Mouse (Mus musculus): ENCODE data around the gene Ccdc85c. TPM values are rescaled to one million over a fixed set of nuclear protein-coding genes. Genes with fewer than 3 reads are reported as not detected.
A peak's percentile ranks its signal among the peaks of the same experiment; 100 is the strongest.

Ccdc85c gene
- polyA plus RNA-seq, 1 experiment from 2014 or later = 8.3 TPM

GRCm38 (mm10) chr12:108230821-108231794 is 44.1 kb downstream of the Ccdc85c start:
- DNase-seq (peak; percentile 65), ATAC-seq (ENCODE audit: insufficient read depth) (0 out of 2 replicates have a peak, but pooled peaks have one; percentile 23)
- no peaks in the 10 kb centered on the region for H3K9me3 ChIP-seq (ENCODE audit: low read depth, low read length)
- no peak overlapping the region for H3K9ac ChIP-seq
- H3K4me3 ChIP-seq (ENCODE audit: low read depth, low read length) = no peak overlapping the region
- TF ChIP-seq CTCF (IDR thresholded peaks at IDR 0.05; ENCODE audit: low read depth) = peak; percentile 67
- no peak overlapping the region for H3K27ac ChIP-seq (ENCODE audit: low read depth)
- H3K4me1 ChIP-seq (ENCODE audit: insufficient read depth) = no peaks in the 10 kb centered on the region
- no peaks in the 10 kb centered on the region for H3K36me3 ChIP-seq (ENCODE audit: insufficient read depth)
- H3K27me3 ChIP-seq (ENCODE audit: insufficient read depth, low read length) = no peaks in the 10 kb centered on the region
- no peak overlapping the region for H3K4me2 ChIP-seq
- WGBS = 42% methylated on average over 17 of the region's 18 CpGs

DNA sequence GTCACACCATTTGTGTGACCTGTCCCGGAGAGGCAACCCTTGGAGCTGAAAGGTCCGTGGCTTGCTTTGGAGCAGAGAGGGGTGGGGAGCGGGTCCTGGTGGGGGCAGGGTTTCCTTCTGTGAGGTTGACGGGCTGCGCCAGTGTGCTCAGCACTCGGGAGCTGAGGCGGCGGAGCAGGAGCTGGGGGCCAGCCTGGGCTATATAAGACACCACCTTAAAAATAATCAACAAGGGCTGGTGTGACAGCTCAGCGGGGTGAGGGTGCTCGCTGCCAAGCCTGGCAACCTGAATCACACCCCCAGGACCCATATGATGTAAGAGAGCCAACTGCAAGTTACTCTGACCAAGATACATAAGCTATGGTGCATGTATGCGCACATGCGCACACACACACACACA is 45.1 kb downstream of the Ccdc85c start:
- Histone ChIP-seq H3K4me3 (ENCODE audit: low read depth, low read length) (no peak overlapping the region), H3K9ac (no peak overlapping the region), H3K4me1 (ENCODE audit: insufficient read depth) (peaks cover 6% of the 10 kb centered on the region), H3K27me3 (ENCODE audit: insufficient read depth, low read length) (no peaks in the 10 kb centered on the region), H3K36me3 (ENCODE audit: insufficient read depth) (no peaks in the 10 kb centered on the region), H3K27ac (ENCODE audit: low read depth) (no peak overlapping the region), H3K9me3 (ENCODE audit: low read depth, low read length) (no peaks in the 10 kb centered on the region), H3K4me2 (no peak overlapping the region)
- DNase-seq (no peak), ATAC-seq (ENCODE audit: insufficient read depth) (no peak)
- no peak for TF ChIP-seq CTCF (IDR thresholded peaks at IDR 0.05; ENCODE audit: low read depth)
- 60% methylated on average over 12 of the region's 12 CpGs for WGBS

- H3K9me3 ChIP-seq (ENCODE audit: low read depth, low read length) = no peaks in the 10 kb centered on the region
- no peak overlapping the region for H3K9ac ChIP-seq
- 77% methylated on average over 16 of the region's 16 CpGs for WGBS
- no peaks in the 10 kb centered on the region for H3K27me3 ChIP-seq (ENCODE audit: insufficient read depth, low read length)
- DNase-seq = no peak
- H3K27ac ChIP-seq (ENCODE audit: low read depth) = no peak overlapping the region
- H3K4me3 ChIP-seq (ENCODE audit: low read depth, low read length) = no peak overlapping the region
- no peaks in the 10 kb centered on the region for H3K36me3 ChIP-seq (ENCODE audit: insufficient read depth)
- no peak overlapping the region for H3K4me2 ChIP-seq
- ATAC-seq (ENCODE audit: insufficient read depth) = no peak
- no peak for TF ChIP-seq CTCF (IDR thresholded peaks at IDR 0.05; ENCODE audit: low read depth)
- peaks cover 6% of the 10 kb centered on the region for H3K4me1 ChIP-seq (ENCODE audit: insufficient read depth)
These were observed 47.7 kb downstream of the Ccdc85c start for GRCm38 (mm10) chr12:108227527-108227926.

DNA sequence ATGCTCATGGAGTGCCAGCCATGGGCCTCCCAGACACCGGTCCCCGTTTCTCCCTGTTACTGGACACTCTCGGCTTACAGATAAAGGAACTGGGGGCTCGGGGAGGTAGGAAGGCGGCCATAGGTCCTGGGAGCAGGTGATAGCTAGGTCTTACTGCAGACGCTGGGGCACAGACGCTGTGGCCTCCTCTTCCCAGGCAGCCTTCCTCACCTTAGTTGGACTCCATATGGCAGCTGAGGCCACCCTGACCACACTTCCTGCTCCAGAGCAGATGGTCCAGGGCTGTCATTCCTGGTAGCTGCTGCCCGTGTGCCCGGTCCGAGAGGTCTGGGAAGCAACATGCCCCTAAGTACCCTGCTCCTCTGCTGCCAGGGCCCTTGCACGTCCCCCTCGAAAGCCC is 48.3 kb downstream of the Ccdc85c start:
- no peak for TF ChIP-seq CTCF (IDR thresholded peaks at IDR 0.05; ENCODE audit: low read depth)

GRCm38 (mm10) chr12:108226216-108226615 is 49.0 kb downstream of the Ccdc85c start:
- no peaks in the 10 kb centered on the region for H3K27me3 ChIP-seq (ENCODE audit: insufficient read depth, low read length)
- no peak for TF ChIP-seq CTCF (IDR thresholded peaks at IDR 0.05; ENCODE audit: low read depth)
- WGBS = 78% methylated on average over 13 of the region's 13 CpGs
- H3K4me1 ChIP-seq (ENCODE audit: insufficient read depth) = peaks cover 6% of the 10 kb centered on the region
- no peak overlapping the region for H3K4me2 ChIP-seq
- H3K36me3 ChIP-seq (ENCODE audit: insufficient read depth) = no peaks in the 10 kb centered on the region
- no peak overlapping the region for H3K9ac ChIP-seq
- DNase-seq = no peak
- no peak for ATAC-seq (ENCODE audit: insufficient read depth)
- no peak overlapping the region for H3K4me3 ChIP-seq (ENCODE audit: low read depth, low read length)
- H3K9me3 ChIP-seq (ENCODE audit: low read depth, low read length) = no peaks in the 10 kb centered on the region
- H3K27ac ChIP-seq (ENCODE audit: low read depth) = no peak overlapping the region

More for the DNA sequence above, 48.3 kb downstream of the Ccdc85c start:
- H3K4me3 ChIP-seq (ENCODE audit: low read depth, low read length) = no peak overlapping the region
- H3K36me3 ChIP-seq (ENCODE audit: insufficient read depth) = no peaks in the 10 kb centered on the region
- DNase-seq = no peak
- H3K27me3 ChIP-seq (ENCODE audit: insufficient read depth, low read length) = no peaks in the 10 kb centered on the region
- H3K4me1 ChIP-seq (ENCODE audit: insufficient read depth) = peaks cover 6% of the 10 kb centered on the region
- no peaks in the 10 kb centered on the region for H3K9me3 ChIP-seq (ENCODE audit: low read depth, low read length)
- no peak overlapping the region for H3K4me2 ChIP-seq
- ATAC-seq (ENCODE audit: insufficient read depth) = no peak
- no peak overlapping the region for H3K9ac ChIP-seq
- H3K27ac ChIP-seq (ENCODE audit: low read depth) = no peak overlapping the region
- 78% methylated on average over 12 of the region's 12 CpGs for WGBS

GRCm38 (mm10) chr12:108225781-108226180 is 49.4 kb downstream of the Ccdc85c start:
- Histone ChIP-seq H3K4me1 (ENCODE audit: insufficient read depth) (peaks cover 6% of the 10 kb centered on the region), H3K4me2 (no peak overlapping the region), H3K4me3 (ENCODE audit: low read depth, low read length) (no peak overlapping the region), H3K9ac (no peak overlapping the region), H3K27me3 (ENCODE audit: insufficient read depth, low read length) (no peaks in the 10 kb centered on the region), H3K36me3 (ENCODE audit: insufficient read depth) (no peaks in the 10 kb centered on the region), H3K27ac (ENCODE audit: low read depth) (no peak overlapping the region), H3K9me3 (ENCODE audit: low read depth, low read length) (no peaks in the 10 kb centered on the region)
- no peak for TF ChIP-seq CTCF (IDR thresholded peaks at IDR 0.05; ENCODE audit: low read depth)
- ATAC-seq (ENCODE audit: insufficient read depth) = no peak
- peak; percentile 59 for DNase-seq
- WGBS = 67% methylated on average over 7 of the region's 7 CpGs

DNA sequence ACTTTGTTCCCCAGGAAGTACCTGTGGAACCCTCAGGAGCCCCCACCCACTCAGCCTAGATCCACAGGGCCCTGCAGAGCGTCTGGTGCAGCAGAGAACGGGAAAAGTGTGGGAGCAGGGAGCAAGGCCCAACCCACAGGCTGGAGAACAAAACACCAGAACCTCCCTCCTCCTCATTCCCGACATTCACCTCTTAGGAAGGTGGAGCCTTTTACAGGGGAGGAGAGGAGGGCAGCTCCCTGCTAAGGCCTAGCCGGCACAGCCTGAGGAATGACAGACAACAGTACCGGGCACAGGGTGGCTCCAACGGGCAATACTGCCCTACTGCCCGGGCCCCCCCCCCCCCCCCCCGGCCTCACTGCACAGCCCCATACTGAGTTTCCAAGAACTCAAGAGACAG is 51.9 kb downstream of the Ccdc85c start:
- H3K9ac ChIP-seq = no peak overlapping the region
- no peaks in the 10 kb centered on the region for H3K36me3 ChIP-seq (ENCODE audit: insufficient read depth)
- H3K4me1 ChIP-seq (ENCODE audit: insufficient read depth) = peaks cover 12% of the 10 kb centered on the region
- no peak for DNase-seq
- H3K4me3 ChIP-seq (ENCODE audit: low read depth, low read length) = no peak overlapping the region
- H3K9me3 ChIP-seq (ENCODE audit: low read depth, low read length) = no peaks in the 10 kb centered on the region
- H3K27me3 ChIP-seq (ENCODE audit: insufficient read depth, low read length) = no peaks in the 10 kb centered on the region
- no peak overlapping the region for H3K27ac ChIP-seq (ENCODE audit: low read depth)
- no peak for ATAC-seq (ENCODE audit: insufficient read depth)
- no peak for TF ChIP-seq CTCF (IDR thresholded peaks at IDR 0.05; ENCODE audit: low read depth)
- WGBS = 47% methylated on average over 6 of the region's 8 CpGs
- no peak overlapping the region for H3K4me2 ChIP-seq
